Mouse (Mus musculus) myocyte (in vitro differentiated cells): ENCODE measurements at regions not wholly inside any gene's neighbourhood (a gene's known extent, or its start where the extent isn't known, plus 50 kb on each side); places are given as distances from the start of the nearest gene placed in this dataset.

ENCODE experiments used
- CEBPB ChIP-seq: IDR thresholded peaks from 2 replicates; pipeline ENCODE4 v1.6.1; 2011; ENCODE audit warnings: mild to moderate bottlenecking, moderate library complexity; ENCODE audit not compliant: poor library complexity, insufficient read depth, severe bottlenecking
- MAX ChIP-seq: IDR thresholded peaks from one replicate; pipeline ENCODE4 v1.6.1; 2011; ENCODE audit warnings: low read depth, mild to moderate bottlenecking, control low read depth
- MYOD1 ChIP-seq, 3 experiments: IDR thresholded peaks; one replicate each; pipeline ENCODE4 v1.6.1; 2011; ENCODE audit warnings: control low read depth in 2 of 3, low read depth in 2 of 3, mild to moderate bottlenecking in 2 of 3, moderate library complexity in 1 of 3; ENCODE audit not compliant: insufficient read length in 2 of 3, control insufficient read depth in 1 of 3
- MYOG ChIP-seq, 3 experiments: IDR thresholded peaks; one replicate each; pipeline ENCODE4 v1.6.1; 2011; ENCODE audit warnings: control low read depth in 2 of 3, low read depth in 2 of 3, mild to moderate bottlenecking in 2 of 3; ENCODE audit not compliant: insufficient read length in 2 of 3, control insufficient read depth in 1 of 3, insufficient read depth in 1 of 3
- POLR2A ChIP-seq: IDR thresholded peaks from one replicate; pipeline ENCODE4 v1.6.1; 2011; ENCODE audit warnings: low read depth, mild to moderate bottlenecking, control low read depth, moderate library complexity; ENCODE audit not compliant: insufficient read length
- POLR2AphosphoS2 ChIP-seq: IDR thresholded peaks from one replicate; pipeline ENCODE4 v1.6.1; 2011; ENCODE audit warnings: low read depth, control low read depth; ENCODE audit not compliant: insufficient read length
- REST ChIP-seq: IDR thresholded peaks from one replicate; pipeline ENCODE4 v1.6.1; 2011; ENCODE audit warnings: mild to moderate bottlenecking, control low read depth, moderate library complexity; ENCODE audit not compliant: insufficient read depth, insufficient read length
- TCF3 ChIP-seq: IDR thresholded peaks from one replicate; pipeline ENCODE4 v1.6.1; 2011; ENCODE audit warnings: low read depth, control low read depth; ENCODE audit not compliant: insufficient read length

DNA sequence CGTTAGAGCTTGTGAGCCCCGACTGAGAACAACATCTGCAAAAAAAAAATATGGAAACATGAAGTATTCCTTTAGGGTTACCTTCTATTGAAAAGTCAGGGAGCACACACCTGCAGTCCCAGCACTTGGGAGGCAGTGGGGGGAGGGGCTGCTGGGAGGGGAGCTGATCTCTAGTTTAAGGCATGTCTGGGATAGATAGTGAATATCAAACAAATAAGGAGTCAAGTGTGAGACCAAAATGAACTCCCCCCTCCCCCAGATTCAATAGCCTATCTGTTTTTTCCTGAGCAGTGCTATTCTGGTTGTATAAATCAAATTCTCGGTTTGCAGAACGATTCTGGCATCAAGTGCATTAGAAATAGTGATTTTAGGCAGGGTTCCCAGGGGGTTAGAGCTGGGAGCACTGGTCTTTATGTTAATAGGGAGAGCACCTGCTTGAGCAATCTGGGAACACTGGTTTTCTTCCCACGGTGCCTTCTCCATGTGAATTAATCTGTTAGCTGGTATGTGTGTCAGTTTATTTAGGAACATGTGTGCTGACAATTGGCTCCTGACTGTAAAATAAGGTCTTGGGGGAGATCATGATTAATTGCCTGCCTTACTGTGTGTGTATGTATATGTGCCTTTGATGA is 195.9 kb downstream of the Enc1 start:
- TF ChIP-seq MAX, result no peak
- no peak for TF ChIP-seq POLR2A
- no peak for TF ChIP-seq REST
- TF ChIP-seq MYOD1 (IDR thresholded peaks at IDR 0.05; ENCODE audit: control insufficient read depth in 1 of 3, insufficient read length in 2 of 3, low read depth in 2 of 3), result no peak
- no peak for TF ChIP-seq TCF3
- TF ChIP-seq MYOG (IDR thresholded peaks at IDR 0.05; ENCODE audit: control insufficient read depth in 1 of 3, insufficient read depth in 1 of 3, insufficient read length in 2 of 3, low read depth in 2 of 3), result no peak
- TF ChIP-seq POLR2AphosphoS2, result no peak
- TF ChIP-seq CEBPB, result no peak
